Mouse (Mus musculus) brain, embryonic 14.5 days (tissue): Measurements from ENCODE around the gene Etl4. TPM values are rescaled to one million over a fixed set of nuclear protein-coding genes. Genes with fewer than 3 reads are reported as not detected.
A peak's percentile ranks its signal among the peaks of the same experiment; 100 is the strongest.

Source experiments
- DNase-seq: peaks from one replicate; pipeline ENCODE4 v3.0.0-alpha.2; 2011; ENCODE audit warnings: low read depth
- CTCF ChIP-seq: fragments of 200-500 bp; IDR thresholded peaks from 2 replicates; pipeline ENCODE4 v1.5.1; 2012; ENCODE audit warnings: inconsistent platforms, mild to moderate bottlenecking, moderate library complexity, borderline replicate concordance; ENCODE audit not compliant: insufficient read depth, insufficient read length; ENCODE audit errors: extremely low read depth
- POLR2A ChIP-seq: fragments of 200-500 bp; IDR thresholded peaks from 2 replicates; pipeline ENCODE4 v1.6.1; 2012; ENCODE audit warnings: mild to moderate bottlenecking, inconsistent platforms, borderline replicate concordance; ENCODE audit not compliant: poor library complexity, insufficient read depth, insufficient read length, severe bottlenecking; ENCODE audit errors: extremely low read depth
- polyA plus RNA-seq: library from polyadenylated mRNA; depleted of rRNA; stranded (reverse); fragments of >200 nt; gene quantifications from 2 replicates; pipeline ENCODE4 v1.2.3, GENCODE M21; 2012

Etl4 gene
- polyA plus RNA-seq, 1 experiment: 12.3 TPM

DNA sequence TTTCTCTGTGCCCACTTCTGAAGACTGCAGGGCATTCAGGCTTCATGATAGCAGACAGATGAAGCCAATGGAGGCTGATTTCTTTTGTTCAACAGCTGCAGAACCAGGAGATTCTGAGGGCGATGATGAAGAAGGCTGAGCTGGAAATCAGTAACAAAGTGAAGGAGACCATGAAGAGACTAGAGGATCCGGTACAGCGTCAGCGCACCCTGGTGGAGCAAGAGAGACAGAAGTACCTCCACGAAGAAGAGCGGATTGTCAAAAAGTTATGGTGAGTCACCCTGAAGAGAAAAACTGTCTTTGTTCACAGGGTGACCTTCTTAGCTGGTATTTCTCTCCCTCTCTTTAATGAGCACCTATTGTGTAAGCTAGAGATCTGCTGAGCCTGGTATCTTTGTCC, 868.4 kb downstream of the Etl4 start:
- no peak for TF ChIP-seq POLR2A
- peak; percentile 47; the same call in 1 of the 2 replicates for TF ChIP-seq CTCF
- peak; percentile 57 for DNase-seq

DNA sequence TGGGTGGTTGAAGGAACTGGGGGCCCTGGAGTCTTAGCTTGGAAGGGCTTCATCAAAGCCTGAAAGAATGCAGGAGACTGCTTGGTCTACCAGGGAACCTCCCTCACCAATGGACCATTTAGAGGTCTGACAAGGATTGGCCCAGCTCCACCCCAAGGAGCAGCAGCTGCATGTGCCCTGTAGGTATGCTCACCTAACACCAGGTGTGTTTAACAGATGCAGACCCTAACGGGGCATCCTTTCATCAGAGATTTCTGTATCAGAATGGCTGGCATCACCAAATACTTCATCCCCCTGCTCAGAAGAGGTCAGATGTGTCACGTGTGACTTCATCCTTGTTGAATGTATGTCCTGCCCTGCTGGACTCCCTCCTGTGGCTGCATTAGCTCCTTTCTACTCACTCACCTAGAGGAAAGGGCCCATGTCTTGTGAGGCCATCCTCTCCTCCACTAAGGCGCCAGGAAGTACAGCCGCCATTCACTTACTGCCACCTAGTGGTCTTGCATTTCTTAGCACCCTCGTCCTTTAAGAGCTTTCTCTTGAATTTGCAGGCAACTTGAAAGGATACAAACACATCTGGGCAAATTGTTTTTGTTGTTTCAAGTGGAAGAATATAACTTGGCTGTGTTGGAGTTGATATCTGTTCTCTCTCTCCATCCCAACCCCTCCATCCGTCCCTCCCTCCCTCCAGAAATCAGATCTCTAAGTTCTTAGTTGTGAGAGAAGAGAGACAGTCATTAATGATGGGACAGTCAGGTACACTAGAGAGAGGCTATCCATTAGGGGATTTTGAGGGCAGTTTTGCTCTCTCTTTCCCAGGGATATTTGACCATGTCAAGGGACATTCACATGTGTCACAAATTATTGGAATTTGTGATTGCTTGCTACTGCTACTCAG, 870.2 kb downstream of the Etl4 start:
- DNase-seq: peak; percentile 91
- peak; percentile 85 for TF ChIP-seq CTCF
- TF ChIP-seq POLR2A: no peak

DNA sequence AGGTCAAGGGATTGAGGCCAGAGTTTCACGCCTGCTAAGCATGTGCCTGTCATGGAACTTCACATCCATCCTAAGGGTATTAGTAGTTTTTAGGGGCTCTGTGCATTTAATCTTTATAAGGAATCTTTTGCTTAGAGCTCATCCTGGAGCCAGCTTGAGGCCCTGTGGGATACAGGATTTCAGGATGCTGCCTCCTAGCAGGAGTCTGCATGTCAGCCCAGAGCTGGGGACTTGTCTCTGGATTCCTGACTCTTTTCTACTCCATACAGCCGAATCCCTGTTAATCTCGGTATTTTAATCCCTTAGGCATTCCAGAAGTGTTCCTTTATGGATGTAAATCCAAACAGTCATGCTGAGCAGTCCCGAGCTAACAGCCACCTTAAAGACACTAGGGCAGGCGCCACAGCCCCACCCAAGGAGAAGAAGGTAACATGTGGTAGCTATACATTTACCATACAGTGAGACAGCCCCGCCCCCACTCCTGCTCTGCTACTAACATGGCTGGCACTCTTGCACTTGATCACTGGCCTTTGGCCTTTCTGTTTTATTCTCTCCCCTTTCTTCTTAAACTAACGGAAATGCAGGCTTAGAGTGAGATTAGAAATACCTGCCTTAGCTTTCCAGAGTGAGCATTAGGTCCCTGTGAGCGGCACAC, 891.8 kb downstream of the Etl4 start:
- no peak for DNase-seq
- TF ChIP-seq POLR2A (no peak), CTCF (no peak)

DNA sequence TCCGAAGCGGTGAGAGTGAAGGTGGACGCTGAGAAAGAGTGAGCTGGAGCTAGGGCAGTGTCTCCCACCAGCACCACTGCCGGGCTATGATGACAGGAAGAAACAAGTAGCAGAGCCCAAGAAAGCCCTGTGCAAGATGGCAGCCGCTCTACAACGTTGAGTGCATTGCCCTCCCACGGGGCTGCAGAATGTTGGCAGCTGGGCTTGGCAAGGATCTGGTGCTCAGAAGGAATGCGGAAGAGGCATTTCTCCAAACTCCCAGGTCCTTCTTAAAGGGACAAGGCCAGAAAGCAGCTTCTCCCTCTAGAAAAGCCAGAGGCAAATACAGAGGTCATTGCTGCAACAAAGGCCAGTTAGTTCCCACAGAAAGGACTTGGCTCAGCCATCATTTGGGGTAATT, 901.9 kb downstream of the Etl4 start:
- peak; percentile 38 for DNase-seq

DNA sequence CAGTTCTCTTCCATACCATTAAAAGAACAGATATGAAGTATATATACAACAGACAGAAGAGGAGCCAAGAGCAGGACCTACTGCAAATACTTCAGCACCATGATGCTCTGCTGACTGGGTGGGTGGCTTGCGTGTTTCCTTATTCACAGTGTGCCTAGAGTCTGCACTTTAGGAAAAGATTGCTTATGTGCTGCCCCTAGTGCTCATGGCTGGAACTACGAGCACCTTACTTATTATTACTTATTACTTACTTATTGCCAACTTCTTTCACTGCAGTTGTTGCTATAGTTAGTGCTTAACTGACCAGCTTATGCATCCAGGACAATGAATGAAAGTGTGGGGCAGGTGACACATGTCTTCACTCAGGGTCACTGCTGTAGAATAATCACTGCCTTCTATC, 904.4 kb downstream of the Etl4 start:
- no peak for DNase-seq
- no peak for TF ChIP-seq POLR2A
- TF ChIP-seq CTCF: peak; percentile 34; the same call in 1 of the 2 replicates

More for the DNA sequence above, 901.9 kb downstream of the Etl4 start:
- TF ChIP-seq POLR2A: no peak
- no peak for TF ChIP-seq CTCF

DNA sequence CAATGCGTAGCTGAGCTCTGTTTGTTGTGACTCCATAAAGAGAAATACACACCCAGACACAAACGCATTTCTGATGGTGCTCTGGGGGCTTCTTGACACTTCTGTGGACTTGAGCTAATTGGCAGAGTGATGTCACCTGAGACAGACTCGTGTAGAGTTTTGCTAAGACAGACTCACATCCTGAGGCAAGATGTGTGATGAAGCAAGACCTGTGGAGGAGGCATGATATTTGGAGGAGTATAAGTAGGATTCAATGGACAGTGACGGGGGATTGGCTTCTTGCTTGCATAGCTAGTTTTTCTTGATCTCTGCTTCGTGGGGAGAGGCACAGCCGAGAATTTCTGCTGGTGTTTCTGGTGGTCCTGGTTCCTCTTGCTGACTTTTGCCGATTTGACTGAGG, 908.6 kb downstream of the Etl4 start:
- no peak for DNase-seq
- TF ChIP-seq POLR2A (no peak), CTCF (no peak)

DNA sequence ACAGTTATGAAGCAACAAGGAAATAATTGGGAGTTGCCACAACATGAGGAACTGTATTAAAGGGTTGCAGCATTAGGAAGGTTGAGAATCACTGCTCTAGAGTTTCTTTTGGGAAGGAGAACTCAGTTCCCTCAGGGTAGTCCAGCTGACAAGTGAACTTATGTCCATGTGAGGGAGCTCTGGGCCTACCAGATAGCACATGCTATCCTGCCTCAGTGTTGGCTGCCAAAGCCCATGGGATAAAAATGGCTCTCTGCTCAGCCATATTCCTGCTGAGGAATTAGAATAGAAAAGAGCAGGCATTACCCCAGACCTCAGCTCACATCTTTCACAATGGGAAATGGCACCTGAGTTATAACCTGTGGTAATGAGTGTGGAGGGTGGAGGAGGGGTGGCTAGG, 916.7 kb downstream of the Etl4 start:
- TF ChIP-seq CTCF: no peak
- no peak for TF ChIP-seq POLR2A
- no peak for DNase-seq

DNA sequence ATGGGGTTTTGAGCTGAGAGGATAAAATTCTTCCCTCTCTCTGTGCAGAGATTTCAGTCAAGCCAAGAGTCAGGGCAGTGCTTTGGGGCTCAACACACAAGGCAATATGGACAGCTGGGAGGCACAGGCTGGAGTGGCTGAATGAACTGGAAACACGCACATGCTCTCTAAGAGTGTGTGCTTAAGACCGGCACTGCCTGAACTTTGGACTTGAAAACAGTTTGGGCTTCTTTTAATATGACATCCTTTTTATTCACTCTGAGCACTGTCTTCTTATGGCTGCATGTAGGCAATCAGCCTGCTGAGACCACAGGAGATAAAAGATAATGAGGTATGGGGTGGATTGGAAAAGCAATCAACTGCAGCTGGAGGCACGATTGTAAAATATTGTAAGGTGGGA, 921.3 kb downstream of the Etl4 start:
- TF ChIP-seq CTCF: no peak
- no peak for TF ChIP-seq POLR2A
- no peak for DNase-seq

DNA sequence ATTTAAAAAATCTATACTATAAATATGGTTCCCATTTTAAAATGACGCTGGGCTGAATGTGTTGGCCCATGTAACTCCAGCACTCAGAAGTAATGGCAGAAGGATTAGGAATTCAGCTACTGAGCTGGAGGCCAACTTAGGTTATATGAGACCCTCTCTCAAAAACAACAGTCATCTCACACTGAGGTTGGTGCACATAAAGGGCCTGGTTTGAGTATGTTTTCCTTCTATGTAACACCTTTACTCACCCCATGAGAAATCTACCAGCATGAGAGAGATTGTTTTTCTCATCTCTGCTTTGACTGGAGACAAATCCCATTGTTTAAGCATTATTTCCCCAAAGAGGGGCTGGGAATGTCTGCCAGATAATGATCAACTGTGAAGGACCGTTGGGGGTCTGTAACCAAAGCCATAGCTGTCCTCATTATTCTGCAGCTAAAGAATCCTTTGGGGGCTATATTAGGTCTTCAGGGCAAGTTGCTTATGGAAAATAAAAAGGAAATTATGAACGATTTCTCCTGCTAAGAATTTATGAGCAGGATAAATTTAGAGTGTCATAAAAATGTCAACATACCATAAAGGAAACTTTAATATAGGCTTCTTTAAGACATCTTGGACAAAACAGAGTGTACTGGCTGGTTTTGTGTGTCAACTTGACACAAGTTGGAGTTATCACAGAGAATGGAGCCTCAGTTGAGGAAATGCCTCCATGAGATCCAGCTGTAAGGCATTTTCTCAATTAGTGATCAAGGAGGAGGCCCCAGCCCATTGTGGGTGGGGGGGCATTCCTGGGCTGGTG, 922.2 kb downstream of the Etl4 start:
- DNase-seq: no peak
- TF ChIP-seq CTCF (no peak), POLR2A (no peak)

DNA sequence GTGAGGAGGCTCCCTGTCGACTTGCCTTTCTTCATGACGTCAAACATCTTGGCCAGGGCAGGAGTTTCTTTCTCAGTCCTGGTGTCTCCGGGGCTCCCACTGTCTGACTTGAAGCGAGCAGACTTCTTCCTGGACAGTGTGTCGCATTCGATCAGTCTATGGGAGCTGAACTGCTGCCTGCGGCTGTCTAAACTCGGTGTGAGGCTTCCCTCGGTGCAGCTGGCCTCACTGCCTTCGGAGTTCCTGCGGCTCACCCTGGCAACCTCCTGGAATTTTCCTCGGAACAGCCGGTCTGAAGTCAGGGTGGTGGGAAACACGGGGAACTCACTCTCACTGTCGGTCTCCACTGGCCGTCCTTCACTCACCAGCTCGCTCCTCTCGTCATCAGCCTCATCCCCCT, 939.8 kb downstream of the Etl4 start:
- no peak for DNase-seq
- TF ChIP-seq POLR2A: no peak
- no peak for TF ChIP-seq CTCF
